Mouse (Mus musculus) liver, embryonic 13.5 days (tissue): ENCODE data around the gene Foxp2. TPM values are rescaled to one million over a fixed set of nuclear protein-coding genes. Genes with fewer than 3 reads are reported as not detected.

Experiments used
- ATAC-seq: fragments of 200-750 bp; cut with Nextera tagmentation; 2 replicates; pipeline ENCODE4 v1.8.0; 2017; ENCODE audit warnings: low read depth, mild to moderate bottlenecking, moderate number of reproducible peaks, moderate library complexity
- DNase-seq: peaks from one replicate; pipeline ENCODE4 v3.0.0; 2022
- H3K27ac ChIP-seq: fragments of 300-500 bp; sonication (generic); 2 replicates; pipeline ENCODE4 v1.5.1; 2015; ENCODE audit warnings: moderate library complexity, mild to moderate bottlenecking, inconsistent platforms
- H3K27me3 ChIP-seq: fragments of 300-500 bp; sonication (generic); 2 replicates; pipeline ENCODE4 v1.6.1; 2015; ENCODE audit warnings: mild to moderate bottlenecking, inconsistent platforms
- H3K36me3 ChIP-seq: fragments of 300-500 bp; sonication (generic); 2 replicates; pipeline ENCODE4 v1.6.1; 2015; ENCODE audit warnings: mild to moderate bottlenecking, inconsistent platforms
- H3K4me1 ChIP-seq: fragments of 300-500 bp; sonication (generic); replicated peaks from 2 replicates; pipeline ENCODE4 v1.6.1; 2015; ENCODE audit warnings: inconsistent platforms
- H3K4me2 ChIP-seq: fragments of 300-500 bp; sonication (generic); 2 replicates; pipeline ENCODE4 v1.6.1; 2015; ENCODE audit warnings: inconsistent platforms, mild to moderate bottlenecking, moderate library complexity
- H3K4me3 ChIP-seq: fragments of 300-500 bp; sonication (generic); replicated peaks from 2 replicates; pipeline ENCODE4 v1.5.1; 2015; ENCODE audit warnings: mild to moderate bottlenecking, inconsistent platforms
- H3K9ac ChIP-seq: fragments of 300-500 bp; sonication (generic); 2 replicates; pipeline ENCODE4 v1.6.1; 2015; ENCODE audit warnings: mild to moderate bottlenecking, inconsistent platforms
- H3K9me3 ChIP-seq: fragments of 300-500 bp; sonication (generic); replicated peaks from 2 replicates; pipeline ENCODE4 v1.6.1; 2016; ENCODE audit warnings: inconsistent platforms
- WGBS: fragments of 180-500 bp; shearing (Covaris S2); methylation state at CpG from one replicate; pipeline ENCODE4 v1.1.7; 2015; ENCODE audit not compliant: insufficient replicate concordance; 5-methylcytosine and 5-hydroxymethylcytosine counted together
- polyA plus RNA-seq: library from polyadenylated mRNA; unstranded; fragments of >200 nt; fragmentation: Nextera tagmentation; extraction: Ambion mirVana; gene quantifications from 2 replicates; pipeline ENCODE4 v1.2.1, GENCODE M21; 2015

Foxp2 gene
- polyA plus RNA-seq, 1 experiment from 2014 or later = 0.58 TPM

GRCm38 (mm10) chr6:15294081-15294480 is 392.9 kb downstream of the Foxp2 start:
- WGBS = 53% methylated on average over 5 of the region's 5 CpGs
- H3K36me3 ChIP-seq = no peaks in the 10 kb centered on the region
- no peak overlapping the region for H3K27ac ChIP-seq
- H3K27me3 ChIP-seq = no peaks in the 10 kb centered on the region
- no peak overlapping the region for H3K9ac ChIP-seq
- H3K4me2 ChIP-seq = no peak overlapping the region
- no peak overlapping the region for H3K4me3 ChIP-seq
- no peaks in the 10 kb centered on the region for H3K4me1 ChIP-seq
- no peaks in the 10 kb centered on the region for H3K9me3 ChIP-seq
- no peak for DNase-seq
- no peak for ATAC-seq

- no peak for ATAC-seq
- no peak for DNase-seq
- no peaks in the 10 kb centered on the region for H3K27me3 ChIP-seq
- no peak overlapping the region for H3K27ac ChIP-seq
- no peaks in the 10 kb centered on the region for H3K9me3 ChIP-seq
- H3K36me3 ChIP-seq = no peaks in the 10 kb centered on the region
- 18% methylated on average over 1 of the region's 1 CpGs for WGBS
- H3K4me3 ChIP-seq = no peak overlapping the region
- H3K9ac ChIP-seq = no peak overlapping the region
- H3K4me2 ChIP-seq = no peak overlapping the region
- H3K4me1 ChIP-seq = no peaks in the 10 kb centered on the region
Observed at GRCm38 (mm10) chr6:15299279-15299678, 398.1 kb downstream of the Foxp2 start.

- Histone ChIP-seq H3K4me2 (no peak overlapping the region), H3K36me3 (no peaks in the 10 kb centered on the region), H3K9me3 (no peaks in the 10 kb centered on the region), H3K27me3 (no peaks in the 10 kb centered on the region), H3K27ac (no peak overlapping the region), H3K4me1 (no peaks in the 10 kb centered on the region), H3K9ac (no peak overlapping the region), H3K4me3 (no peak overlapping the region)
- DNase-seq (no peak), ATAC-seq (no peak)
- 69% methylated on average over 5 of the region's 5 CpGs for WGBS
Observed at GRCm38 (mm10) chr6:15310671-15311070, 409.5 kb downstream of the Foxp2 start.

- ATAC-seq (peak; percentile 58; the same call in 1 of the 2 replicates), DNase-seq (no peak)
- H3K27ac ChIP-seq = no peak overlapping the region
- H3K9me3 ChIP-seq = no peaks in the 10 kb centered on the region
- no peaks in the 10 kb centered on the region for H3K4me1 ChIP-seq
- H3K9ac ChIP-seq = no peak overlapping the region
- H3K4me2 ChIP-seq = no peak overlapping the region
- no peaks in the 10 kb centered on the region for H3K27me3 ChIP-seq
- H3K36me3 ChIP-seq = no peaks in the 10 kb centered on the region
- WGBS = 32% methylated on average over 2 of the region's 2 CpGs
- H3K4me3 ChIP-seq = no peak overlapping the region
Observed at GRCm38 (mm10) chr6:15316948-15317347, 415.8 kb downstream of the Foxp2 start.

- no peak overlapping the region for H3K9ac ChIP-seq
- WGBS = 60% methylated on average over 2 of the region's 2 CpGs
- ATAC-seq = no peak
Observed at GRCm38 (mm10) chr6:15318343-15318742, 417.2 kb downstream of the Foxp2 start.

GRCm38 (mm10) chr6:15321551-15321974 is 420.4 kb downstream of the Foxp2 start:
- Histone ChIP-seq H3K9me3 (no peaks in the 10 kb centered on the region), H3K4me3 (no peak overlapping the region), H3K27me3 (no peaks in the 10 kb centered on the region), H3K36me3 (no peaks in the 10 kb centered on the region), H3K4me2 (no peak overlapping the region), H3K4me1 (no peaks in the 10 kb centered on the region), H3K27ac (no peak overlapping the region), H3K9ac (no peak overlapping the region)
- no peak for DNase-seq
- whole genome bisulfite sequencing = 51% methylated on average over 2 of the region's 2 CpGs
- no peak for ATAC-seq

More at GRCm38 (mm10) chr6:15318343-15318742, 417.2 kb downstream of the Foxp2 start:
- Histone ChIP-seq H3K4me2 (no peak overlapping the region), H3K9me3 (no peaks in the 10 kb centered on the region), H3K27me3 (no peaks in the 10 kb centered on the region), H3K4me3 (no peak overlapping the region), H3K36me3 (no peaks in the 10 kb centered on the region), H3K27ac (no peak overlapping the region), H3K4me1 (no peaks in the 10 kb centered on the region)
- no peak for DNase-seq

- Histone ChIP-seq H3K4me2 (no peak overlapping the region), H3K9ac (no peak overlapping the region), H3K4me3 (no peak overlapping the region), H3K4me1 (no peaks in the 10 kb centered on the region), H3K27ac (no peak overlapping the region), H3K36me3 (no peaks in the 10 kb centered on the region), H3K27me3 (no peaks in the 10 kb centered on the region), H3K9me3 (no peaks in the 10 kb centered on the region)
- ATAC-seq (no peak), DNase-seq (no peak)
Observed at GRCm38 (mm10) chr6:15323099-15323498, 421.9 kb downstream of the Foxp2 start.

- DNase-seq = no peak
- Histone ChIP-seq H3K9me3 (no peaks in the 10 kb centered on the region), H3K4me3 (no peak overlapping the region), H3K27me3 (no peaks in the 10 kb centered on the region), H3K4me1 (no peaks in the 10 kb centered on the region), H3K36me3 (no peaks in the 10 kb centered on the region), H3K9ac (no peak overlapping the region), H3K27ac (no peak overlapping the region), H3K4me2 (no peak overlapping the region)
- 62% methylated on average over 3 of the region's 3 CpGs for WGBS
- no peak for ATAC-seq
Observed at GRCm38 (mm10) chr6:15347705-15348104, 446.6 kb downstream of the Foxp2 start.

- no peak overlapping the region for H3K27ac ChIP-seq
- ATAC-seq (no peak), DNase-seq (no peak)
- H3K9me3 ChIP-seq = no peaks in the 10 kb centered on the region
- no peak overlapping the region for H3K4me3 ChIP-seq
- no peaks in the 10 kb centered on the region for H3K27me3 ChIP-seq
- H3K9ac ChIP-seq = no peak overlapping the region
- WGBS = 61% methylated on average over 4 of the region's 4 CpGs
- no peaks in the 10 kb centered on the region for H3K4me1 ChIP-seq
- no peak overlapping the region for H3K4me2 ChIP-seq
- no peaks in the 10 kb centered on the region for H3K36me3 ChIP-seq
Observed at GRCm38 (mm10) chr6:15355852-15356251, 454.7 kb downstream of the Foxp2 start.

- ATAC-seq (no peak), DNase-seq (no peak)
- no peaks in the 10 kb centered on the region for H3K27me3 ChIP-seq
- WGBS = 65% methylated on average over 8 of the region's 8 CpGs
- H3K9ac ChIP-seq = no peak overlapping the region
- H3K4me2 ChIP-seq = no peak overlapping the region
- H3K4me1 ChIP-seq = no peaks in the 10 kb centered on the region
- no peak overlapping the region for H3K4me3 ChIP-seq
- no peak overlapping the region for H3K27ac ChIP-seq
- no peaks in the 10 kb centered on the region for H3K36me3 ChIP-seq
- no peaks in the 10 kb centered on the region for H3K9me3 ChIP-seq
Observed at GRCm38 (mm10) chr6:15370281-15370680, 469.1 kb downstream of the Foxp2 start.

GRCm38 (mm10) chr6:15370827-15371226 is 469.7 kb downstream of the Foxp2 start:
- Histone ChIP-seq H3K27ac (no peak overlapping the region), H3K36me3 (no peaks in the 10 kb centered on the region), H3K4me3 (no peak overlapping the region), H3K4me1 (no peaks in the 10 kb centered on the region), H3K9ac (no peak overlapping the region), H3K4me2 (no peak overlapping the region), H3K9me3 (no peaks in the 10 kb centered on the region), H3K27me3 (no peaks in the 10 kb centered on the region)
- no peak for DNase-seq
- 66% methylated on average over 4 of the region's 4 CpGs for WGBS
- ATAC-seq = no peak

GRCm38 (mm10) chr6:15373621-15374020 is 472.5 kb downstream of the Foxp2 start:
- Histone ChIP-seq H3K4me2 (no peak overlapping the region), H3K4me1 (no peaks in the 10 kb centered on the region), H3K9me3 (no peaks in the 10 kb centered on the region), H3K36me3 (no peaks in the 10 kb centered on the region), H3K27me3 (no peaks in the 10 kb centered on the region), H3K9ac (no peak overlapping the region), H3K27ac (no peak overlapping the region), H3K4me3 (no peak overlapping the region)
- WGBS = 52% methylated on average over 3 of the region's 3 CpGs
- no peak for DNase-seq
- no peak for ATAC-seq
